Mouse (Mus musculus) left cerebral cortex, adult 11 months (tissue): ENCODE data around the gene Phf8.
A peak's percentile ranks its signal among the peaks of the same experiment; 100 is the strongest.
"Not testable (repeated sequence)": the region's sequence is repeated elsewhere in the genome, so short reads cannot be mapped to it uniquely, and the experiment has no call there.

Experiments used
- DNase-seq: peaks from one replicate; pipeline ENCODE4 v3.0.0; 2022; ENCODE audit warnings: low spot score

Phf8 gene

GRCm38 (mm10) chrX:151520458-151521322, at the start of gene Phf8:
Gene Phf8, plus strand, starts transcription at chrX:151520672.
- peak; percentile 93 for DNase-seq

GRCm38 (mm10) chrX:151488128-151488527, 32.3 kb upstream of the Phf8 start:
- no peak for DNase-seq

GRCm38 (mm10) chrX:151493269-151493668, 27.2 kb upstream of the Phf8 start:
- DNase-seq: not testable (repeated sequence)

GRCm38 (mm10) chrX:151496596-151496995, 23.9 kb upstream of the Phf8 start:
- no peak for DNase-seq

- DNase-seq: no peak
These were observed 11.9 kb upstream of the Phf8 start for GRCm38 (mm10) chrX:151508536-151508935.

- no peak for DNase-seq
These were observed 10.6 kb upstream of the Phf8 start for GRCm38 (mm10) chrX:151509906-151510305.

GRCm38 (mm10) chrX:151513066-151513465, 7.4 kb upstream of the Phf8 start:
- DNase-seq: no peak

- DNase-seq: no peak
These were observed 6.8 kb upstream of the Phf8 start for GRCm38 (mm10) chrX:151513694-151514093.

- DNase-seq: no peak
These were observed 2.3 kb upstream of the Phf8 start for GRCm38 (mm10) chrX:151518181-151518580.

- no peak for DNase-seq
These were observed 380 bp upstream of the Phf8 start for GRCm38 (mm10) chrX:151520127-151520457.

GRCm38 (mm10) chrX:151521786-151522522, 1.5 kb downstream of the Phf8 start:
- no peak for DNase-seq

GRCm38 (mm10) chrX:151553356-151553755, 32.9 kb downstream of the Phf8 start:
- no peak for DNase-seq

GRCm38 (mm10) chrX:151575166-151575565, 54.7 kb downstream of the Phf8 start:
- no peak for DNase-seq

GRCm38 (mm10) chrX:151643386-151643785, 122.9 kb downstream of the Phf8 start:
- DNase-seq: no peak

GRCm38 (mm10) chrX:151653744-151654143, 133.3 kb downstream of the Phf8 start:
- no peak for DNase-seq

GRCm38 (mm10) chrX:151674492-151675171, 154.2 kb downstream of the Phf8 start:
- no peak for DNase-seq
